ENCODE assay signal across 27 mouse cellular contexts in genomic region chr6:27517620-27518019, GRCm38 (mm10).
"Had no signal": no experiment of that assay in that cellular context is flagged by ENCODE, and none has a peak within 500 bp of the region (broad histone marks: within the 10 kb centered on the region; RNA-seq: fewer than 3 reads in every experiment).

No protein-coding gene starts in this region.

- H3K27ac ChIP-seq: heart, adult 2 months; heart, embryonic 13.5 days; heart, embryonic 15.5 days; hindbrain, embryonic 13.5 days; hindbrain, embryonic 15.5 days; hindbrain, postnatal 0 days; kidney, embryonic 15.5 days; kidney, postnatal 0 days; limb, embryonic 13.5 days; limb, embryonic 15.5 days; liver, embryonic 12.5 days; liver, embryonic 14.5 days had no signal

- H3K9me3 ChIP-seq: heart, embryonic 13.5 days; heart, embryonic 15.5 days; hindbrain, embryonic 13.5 days; hindbrain, embryonic 15.5 days; kidney, embryonic 15.5 days; limb, embryonic 13.5 days; limb, embryonic 15.5 days; liver, embryonic 12.5 days had no signal

- ATAC-seq: hindbrain, postnatal 0 days; intestine, embryonic 16.5 days; liver, embryonic 12.5 days had no signal

- H3K36me3 ChIP-seq: heart, embryonic 13.5 days; heart, embryonic 15.5 days; hindbrain, embryonic 13.5 days; hindbrain, embryonic 15.5 days; kidney, embryonic 15.5 days; limb, embryonic 13.5 days; limb, embryonic 15.5 days; liver, embryonic 12.5 days had no signal

- H3K4me3 ChIP-seq: heart, adult 2 months; heart, embryonic 13.5 days; heart, embryonic 15.5 days; hindbrain, embryonic 13.5 days; hindbrain, embryonic 15.5 days; kidney, embryonic 15.5 days; limb, embryonic 13.5 days; limb, embryonic 15.5 days; liver, embryonic 12.5 days had no signal

- H3K27me3 ChIP-seq: heart, embryonic 13.5 days; heart, embryonic 15.5 days; hindbrain, embryonic 13.5 days; hindbrain, embryonic 15.5 days; kidney, embryonic 15.5 days; limb, embryonic 13.5 days; limb, embryonic 15.5 days; liver, embryonic 12.5 days had no signal

- H3K4me1 ChIP-seq: heart, embryonic 15.5 days; hindbrain, embryonic 13.5 days; kidney, embryonic 15.5 days; limb, embryonic 13.5 days; limb, embryonic 15.5 days; liver, embryonic 12.5 days had no signal

- DNase-seq: gastrocnemius, postnatal 14 days; gastrocnemius, postnatal 36 days; heart, adult 11 months; heart, adult 2 months; heart, postnatal 14 days; heart, postnatal 36 days; kidney, adult 11 months; kidney, adult 2 months; kidney, adult 9 months; kidney, postnatal 14 days; kidney, postnatal 36 days; layer of hippocampus, adult 9-11 months; layer of hippocampus, postnatal 36 days; left cerebral cortex, postnatal 4 days had no signal

- H3K4me2 ChIP-seq: heart, embryonic 11.5 days; heart, embryonic 13.5 days; heart, embryonic 15.5 days; hindbrain, embryonic 13.5 days; hindbrain, embryonic 15.5 days; kidney, embryonic 15.5 days; limb, embryonic 13.5 days; limb, embryonic 15.5 days; liver, embryonic 12.5 days had no signal

- H3K9ac ChIP-seq: heart, embryonic 13.5 days; heart, embryonic 15.5 days; hindbrain, embryonic 13.5 days; hindbrain, embryonic 15.5 days; kidney, embryonic 15.5 days; limb, embryonic 13.5 days; limb, embryonic 15.5 days; liver, embryonic 12.5 days; liver, embryonic 14.5 days had no signal
